Mouse (Mus musculus): Measurements from ENCODE around the gene Kdm6b. TPM values are rescaled to one million over a fixed set of nuclear protein-coding genes. Genes with fewer than 3 reads are reported as not detected.
A peak's percentile ranks its signal among the peaks of the same experiment; 100 is the strongest.

Kdm6b gene
- polyA plus RNA-seq, 1 experiment from 2014 or later = 43.4 TPM

DNA sequence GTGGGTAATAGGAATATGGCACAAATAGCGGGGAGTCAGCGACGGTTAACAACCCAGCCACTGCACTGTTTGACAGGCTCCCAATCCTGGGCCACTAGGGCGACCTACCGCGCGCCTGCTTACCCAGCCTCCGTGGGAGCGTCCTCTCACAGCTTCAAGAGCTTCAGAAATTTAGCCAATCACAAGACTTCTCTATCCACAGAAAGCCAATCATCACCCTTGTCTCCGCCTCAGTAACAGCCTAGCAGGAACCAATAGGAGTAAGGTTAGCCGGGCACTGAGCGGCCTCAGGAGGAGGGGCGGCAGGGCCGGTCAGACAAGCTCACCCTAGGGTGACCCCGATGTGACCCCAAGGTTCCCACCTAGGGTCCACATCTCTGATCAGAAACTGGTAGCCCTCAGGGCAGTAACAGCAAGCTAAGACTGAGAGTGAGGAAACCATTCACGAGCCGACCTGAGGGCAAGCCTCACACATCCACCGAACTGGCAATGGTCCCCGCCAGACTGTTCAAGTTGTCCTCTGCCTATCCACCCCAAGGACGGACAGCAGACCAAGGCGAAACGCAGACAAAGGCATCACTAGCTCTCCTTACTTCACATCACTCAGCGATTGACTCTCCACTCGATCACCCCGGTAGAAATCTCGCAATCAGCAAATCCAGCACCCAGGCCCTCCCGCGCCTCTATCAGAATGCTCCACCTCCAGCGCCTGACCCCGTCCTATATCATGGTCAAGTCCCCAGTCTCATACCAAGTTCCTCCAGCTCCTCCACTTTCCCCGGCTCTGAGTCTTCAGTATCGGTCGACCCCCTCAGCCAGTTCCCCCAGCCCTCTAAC lies 4.7 kb downstream of the Kdm6b start:
- Histone ChIP-seq H3K27ac (peak overlapping the region; percentile 99), H3K4me3 (peak overlapping the region; percentile 82), H3K27me3 (ENCODE audit: insufficient read depth, poor library complexity, severe bottlenecking) (no peaks in the 10 kb centered on the region), H3K4me1 (replicated peaks) (peaks cover 58% of the 10 kb centered on the region), H3K36me3 (peaks cover 70% of the 10 kb centered on the region), H3K9me3 (no peaks in the 10 kb centered on the region)
- under 1% methylated on average over 33 of the region's 33 CpGs for WGBS
- peak; percentile 86 for DNase-seq (ENCODE audit: low spot score)

DNA sequence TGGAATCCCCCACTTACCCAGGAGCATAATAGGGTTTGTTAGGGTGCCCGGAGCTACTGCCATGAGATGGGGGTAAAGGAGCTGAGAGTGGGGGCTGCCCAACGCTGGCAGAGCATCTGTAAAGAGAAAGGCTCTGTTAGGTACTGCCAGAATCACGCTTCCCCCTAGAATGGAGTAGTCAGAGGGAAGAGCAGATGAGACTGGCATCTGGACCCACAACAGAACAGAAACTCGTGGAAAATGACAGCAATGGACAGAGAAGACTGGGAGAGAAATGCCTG lies 5.8 kb downstream of the Kdm6b start:
- H3K27ac ChIP-seq = peak overlapping the region; percentile 99; the same call in 1 of the 2 replicates
- peaks cover 47% of the 10 kb centered on the region for H3K4me1 ChIP-seq (replicated peaks)
- WGBS = 88% methylated on average over 4 of the region's 4 CpGs
- peaks cover 70% of the 10 kb centered on the region for H3K36me3 ChIP-seq
- no peaks in the 10 kb centered on the region for H3K9me3 ChIP-seq
- H3K4me3 ChIP-seq = peak overlapping the region; percentile 82
- no peak for DNase-seq (ENCODE audit: low spot score)
- H3K27me3 ChIP-seq (ENCODE audit: insufficient read depth, poor library complexity, severe bottlenecking) = no peaks in the 10 kb centered on the region

- H3K9me3 ChIP-seq = no peaks in the 10 kb centered on the region
- 90% methylated on average over 16 of the region's 16 CpGs for WGBS
- no peak for DNase-seq (ENCODE audit: low spot score)
- H3K4me3 ChIP-seq = no peak overlapping the region; the same call in none of the 2 replicates
- peaks cover 41% of the 10 kb centered on the region for H3K4me1 ChIP-seq (replicated peaks)
- no peaks in the 10 kb centered on the region for H3K27me3 ChIP-seq (ENCODE audit: insufficient read depth, poor library complexity, severe bottlenecking)
- peaks cover 71% of the 10 kb centered on the region for H3K36me3 ChIP-seq
- H3K27ac ChIP-seq = no peak overlapping the region
Measured at GRCm38 (mm10) chr11:69406867-69407723, 6.4 kb downstream of the Kdm6b start.

DNA sequence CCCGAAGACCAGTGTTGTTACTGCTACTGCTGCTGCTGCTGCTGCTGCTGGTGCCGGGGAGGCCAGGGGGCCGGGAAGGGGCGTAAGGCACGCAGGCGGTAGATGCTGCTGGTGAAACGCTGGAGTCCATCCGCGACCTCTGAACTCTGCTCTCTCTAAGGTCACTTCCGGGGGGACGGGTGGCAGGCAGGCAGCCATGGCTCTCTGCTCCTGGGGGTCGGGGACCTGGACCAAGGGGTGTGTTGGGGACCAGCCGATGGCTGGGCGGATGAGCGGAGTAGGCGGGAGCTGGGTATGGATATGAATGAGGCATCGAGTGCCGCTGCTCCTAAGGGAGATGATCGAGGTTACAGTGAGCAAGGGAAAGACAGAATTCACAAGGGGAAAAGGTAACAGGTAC lies 7.2 kb downstream of the Kdm6b start:
- 85% methylated on average over 19 of the region's 19 CpGs for WGBS
- peaks cover 42% of the 10 kb centered on the region for H3K4me1 ChIP-seq (replicated peaks)
- no peaks in the 10 kb centered on the region for H3K9me3 ChIP-seq
- peaks cover 72% of the 10 kb centered on the region for H3K36me3 ChIP-seq
- DNase-seq (ENCODE audit: low spot score) = no peak
- H3K27me3 ChIP-seq (ENCODE audit: insufficient read depth, poor library complexity, severe bottlenecking) = 0 out of 2 replicates have a peak, but pooled peaks cover 3% of the 10 kb centered on the region
- peak overlapping the region; percentile 18; the same call in 1 of the 2 replicates for H3K4me3 ChIP-seq
- H3K27ac ChIP-seq = 0 out of 2 replicates have a peak overlapping the region, but pooled peaks have one; percentile 37

- peaks cover 9% of the 10 kb centered on the region for H3K27me3 ChIP-seq (ENCODE audit: insufficient read depth, poor library complexity, severe bottlenecking)
- H3K36me3 ChIP-seq = peaks cover 79% of the 10 kb centered on the region
- H3K4me1 ChIP-seq (replicated peaks) = peaks cover 47% of the 10 kb centered on the region
- WGBS = 92% methylated on average over 24 of the region's 24 CpGs
- H3K27ac ChIP-seq = 0 out of 2 replicates have a peak overlapping the region, but pooled peaks have one; percentile 37
- no peak for DNase-seq (ENCODE audit: low spot score)
- H3K9me3 ChIP-seq = no peaks in the 10 kb centered on the region
- peak overlapping the region; percentile 16; the same call in 1 of the 2 replicates for H3K4me3 ChIP-seq
Measured at GRCm38 (mm10) chr11:69405397-69406200, 7.9 kb downstream of the Kdm6b start.

DNA sequence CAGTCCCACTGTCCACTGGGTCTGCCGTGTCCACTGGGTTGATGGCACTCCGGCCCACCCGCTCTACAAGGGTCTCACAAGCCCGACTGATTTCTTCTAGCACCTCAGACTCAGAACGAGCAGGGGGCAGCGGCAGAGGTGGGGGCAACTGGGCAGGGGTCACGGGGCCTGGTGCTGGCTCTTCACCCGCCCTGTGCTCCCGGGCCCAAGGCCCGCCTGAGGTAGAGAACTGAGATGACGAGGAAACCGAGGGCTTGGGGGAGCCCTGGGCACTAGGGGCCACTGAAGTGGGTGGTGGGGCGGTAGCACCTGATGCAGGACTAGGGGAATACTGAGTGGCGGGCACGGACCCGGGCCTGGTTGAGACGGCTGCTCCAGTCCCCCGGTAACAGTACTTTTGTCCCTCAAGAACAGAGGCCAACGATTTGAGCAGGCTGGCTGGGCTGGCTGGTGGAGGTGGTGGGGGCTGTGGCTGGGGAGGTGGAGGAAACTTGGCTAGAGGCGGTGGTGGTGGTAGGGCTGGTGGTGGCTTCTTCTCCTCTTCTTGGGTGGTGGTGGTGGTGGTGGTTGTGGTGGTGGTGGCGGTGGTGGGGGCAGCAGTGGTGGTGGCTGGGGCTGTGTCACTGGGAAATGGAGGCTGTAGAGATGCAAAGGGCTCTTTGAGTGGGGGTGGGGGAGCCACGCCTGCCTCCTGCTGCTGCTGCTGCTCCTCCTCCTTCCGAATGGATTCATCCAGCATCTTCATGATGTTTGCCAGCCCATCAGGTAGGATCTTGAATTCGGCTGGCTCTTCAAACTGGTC lies 8.7 kb downstream of the Kdm6b start:
- WGBS = 93% methylated on average over 23 of the region's 24 CpGs
- Histone ChIP-seq H3K4me3 (0 out of 2 replicates have a peak overlapping the region, but pooled peaks have one; percentile 9), H3K9me3 (no peaks in the 10 kb centered on the region), H3K36me3 (peaks cover 87% of the 10 kb centered on the region), H3K4me1 (replicated peaks) (peaks cover 48% of the 10 kb centered on the region), H3K27me3 (ENCODE audit: insufficient read depth, poor library complexity, severe bottlenecking) (peaks cover 17% of the 10 kb centered on the region), H3K27ac (no peak overlapping the region)
- no peak for DNase-seq (ENCODE audit: low spot score)

- peaks cover 49% of the 10 kb centered on the region for H3K4me1 ChIP-seq (replicated peaks)
- 92% methylated on average over 38 of the region's 38 CpGs for WGBS
- peaks cover 21% of the 10 kb centered on the region for H3K27me3 ChIP-seq (ENCODE audit: insufficient read depth, poor library complexity, severe bottlenecking)
- H3K4me3 ChIP-seq = 0 out of 2 replicates have a peak overlapping the region, but pooled peaks have one; percentile 9
- no peak overlapping the region for H3K27ac ChIP-seq
- H3K36me3 ChIP-seq = peaks cover 92% of the 10 kb centered on the region
- no peaks in the 10 kb centered on the region for H3K9me3 ChIP-seq
- no peak for DNase-seq (ENCODE audit: low spot score)
Measured at GRCm38 (mm10) chr11:69403691-69404594, 9.5 kb downstream of the Kdm6b start.

DNA sequence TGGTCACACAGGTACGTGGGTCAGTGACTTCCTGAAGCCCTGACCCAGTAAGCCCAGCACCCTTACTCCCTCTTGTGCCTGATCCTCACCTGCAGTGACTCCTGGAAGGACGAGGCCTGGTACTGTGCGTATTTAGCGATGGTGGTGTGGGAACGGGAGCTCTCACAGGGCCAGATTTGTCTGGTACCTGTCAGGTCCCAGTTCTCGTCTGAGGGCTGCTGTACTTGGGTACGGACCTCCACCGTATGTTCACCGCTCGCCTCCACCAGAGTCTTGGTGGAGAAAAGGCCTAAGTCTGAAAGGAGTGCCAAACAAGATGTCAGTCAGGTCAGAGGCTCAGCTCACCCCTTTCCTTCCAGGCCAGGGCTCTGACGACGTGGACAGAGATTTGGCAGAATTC lies 11.5 kb downstream of the Kdm6b start:
- WGBS = 87% methylated on average over 12 of the region's 12 CpGs

GRCm38 (mm10) chr11:69401210-69401637 lies 12.3 kb downstream of the Kdm6b start:
- H3K27me3 ChIP-seq (ENCODE audit: insufficient read depth, poor library complexity, severe bottlenecking) = peaks cover 32% of the 10 kb centered on the region
- DNase-seq (ENCODE audit: low spot score) = peak; percentile 84
- H3K4me1 ChIP-seq (replicated peaks) = peaks cover 59% of the 10 kb centered on the region
- peaks cover 79% of the 10 kb centered on the region for H3K36me3 ChIP-seq
- WGBS = 20% methylated on average over 22 of the region's 22 CpGs
- H3K27ac ChIP-seq = no peak overlapping the region
- peak overlapping the region; percentile 25; the same call in 1 of the 2 replicates for H3K4me3 ChIP-seq
- H3K9me3 ChIP-seq = no peaks in the 10 kb centered on the region

More for the DNA sequence above, 11.5 kb downstream of the Kdm6b start:
- H3K4me1 ChIP-seq (replicated peaks) = peaks cover 51% of the 10 kb centered on the region
- peaks cover 86% of the 10 kb centered on the region for H3K36me3 ChIP-seq
- DNase-seq (ENCODE audit: low spot score) = no peak
- peaks cover 32% of the 10 kb centered on the region for H3K27me3 ChIP-seq (ENCODE audit: insufficient read depth, poor library complexity, severe bottlenecking)
- peak overlapping the region; percentile 11; the same call in 1 of the 2 replicates for H3K4me3 ChIP-seq
- H3K27ac ChIP-seq = no peak overlapping the region
- no peaks in the 10 kb centered on the region for H3K9me3 ChIP-seq

GRCm38 (mm10) chr11:69400083-69400850 lies 13.2 kb downstream of the Kdm6b start:
- Histone ChIP-seq H3K27me3 (ENCODE audit: insufficient read depth, poor library complexity, severe bottlenecking) (peaks cover 32% of the 10 kb centered on the region), H3K4me1 (replicated peaks) (peaks cover 62% of the 10 kb centered on the region), H3K36me3 (peaks cover 69% of the 10 kb centered on the region), H3K9me3 (no peaks in the 10 kb centered on the region), H3K4me3 (peak overlapping the region; percentile 35), H3K27ac (peak overlapping the region; percentile 68)
- WGBS = 75% methylated on average over 25 of the region's 25 CpGs
- no peak for DNase-seq (ENCODE audit: low spot score)
